Mouse (Mus musculus) cerebellum, adult 18-20 months (tissue): ENCODE measurements at regions not wholly inside any gene's neighbourhood (a gene's known extent, or its start where the extent isn't known, plus 50 kb on each side); places are given as distances from the start of the nearest gene placed in this dataset.
"Not testable (repeated sequence)": the region's sequence is repeated elsewhere in the genome, so short reads cannot be mapped to it uniquely, and the experiment has no call there.

Source experiments
- DNase-seq, 2 experiments: peaks; one replicate each; pipeline ENCODE4 v3.0.0; 2021

GRCm38 (mm10) chr12:10445738-10446137, 55.2 kb downstream of the Rdh14 start:
- no peak for DNase-seq

DNA sequence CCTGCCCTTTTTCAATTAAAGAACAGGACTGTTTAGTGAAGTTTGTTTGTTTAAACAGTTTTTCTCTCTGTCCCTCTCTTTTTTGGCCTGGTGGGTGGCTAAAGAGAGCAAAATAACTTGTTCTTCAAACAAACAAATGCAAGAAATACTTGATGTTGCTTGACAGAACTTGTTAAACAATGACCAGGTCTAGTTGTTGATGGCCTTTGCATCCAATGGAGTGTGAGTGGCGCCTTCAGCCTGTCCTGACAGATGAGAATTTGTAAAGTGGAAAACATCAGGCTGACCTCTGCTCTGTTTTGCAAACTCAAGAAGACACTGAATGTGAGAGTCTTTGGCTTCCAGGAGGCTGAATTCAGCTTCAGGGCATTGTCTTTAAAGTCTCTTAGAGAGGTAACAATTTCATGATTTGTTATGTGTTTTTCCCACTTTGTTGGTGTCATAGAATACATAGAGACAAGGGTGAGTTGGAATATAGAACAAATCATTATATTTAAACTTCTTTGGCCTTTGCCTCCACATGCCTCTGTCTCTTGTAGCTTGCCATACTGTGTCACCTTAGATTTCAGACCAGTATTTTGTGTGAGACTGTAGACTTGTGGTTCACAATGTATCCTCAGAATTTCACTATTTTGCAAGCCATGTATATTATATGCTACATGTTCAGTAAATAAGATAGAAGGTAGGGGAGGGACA, 67.5 kb downstream of the Rdh14 start:
- no peak for DNase-seq

- DNase-seq = no peak
Observed at GRCm38 (mm10) chr12:10461796-10462195, 71.2 kb downstream of the Rdh14 start.

GRCm38 (mm10) chr12:10462956-10463355, 72.4 kb downstream of the Rdh14 start:
- no peak for DNase-seq

DNA sequence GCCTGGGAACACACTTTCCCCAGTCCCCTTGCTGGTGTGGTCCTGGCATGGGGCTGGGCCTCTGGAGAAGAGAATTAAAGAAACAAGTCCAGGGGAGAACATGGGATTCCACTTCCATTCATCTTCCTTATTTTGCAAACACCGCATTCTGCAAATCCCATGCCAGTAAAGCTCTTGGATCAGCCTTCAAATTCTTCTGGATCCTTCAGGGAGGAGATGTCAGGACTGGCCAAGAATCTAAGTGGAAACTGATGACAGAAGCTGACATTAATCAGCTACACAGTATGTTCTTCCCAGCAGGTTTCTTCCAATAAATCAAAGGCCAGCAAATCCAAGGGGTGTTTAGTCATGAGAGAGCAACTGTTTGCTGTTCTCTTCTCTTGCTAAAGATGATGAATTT, 83.4 kb downstream of the Rdh14 start:
- DNase-seq = no peak

GRCm38 (mm10) chr12:10480781-10481180, 90.2 kb downstream of the Rdh14 start:
- DNase-seq = no peak

DNA sequence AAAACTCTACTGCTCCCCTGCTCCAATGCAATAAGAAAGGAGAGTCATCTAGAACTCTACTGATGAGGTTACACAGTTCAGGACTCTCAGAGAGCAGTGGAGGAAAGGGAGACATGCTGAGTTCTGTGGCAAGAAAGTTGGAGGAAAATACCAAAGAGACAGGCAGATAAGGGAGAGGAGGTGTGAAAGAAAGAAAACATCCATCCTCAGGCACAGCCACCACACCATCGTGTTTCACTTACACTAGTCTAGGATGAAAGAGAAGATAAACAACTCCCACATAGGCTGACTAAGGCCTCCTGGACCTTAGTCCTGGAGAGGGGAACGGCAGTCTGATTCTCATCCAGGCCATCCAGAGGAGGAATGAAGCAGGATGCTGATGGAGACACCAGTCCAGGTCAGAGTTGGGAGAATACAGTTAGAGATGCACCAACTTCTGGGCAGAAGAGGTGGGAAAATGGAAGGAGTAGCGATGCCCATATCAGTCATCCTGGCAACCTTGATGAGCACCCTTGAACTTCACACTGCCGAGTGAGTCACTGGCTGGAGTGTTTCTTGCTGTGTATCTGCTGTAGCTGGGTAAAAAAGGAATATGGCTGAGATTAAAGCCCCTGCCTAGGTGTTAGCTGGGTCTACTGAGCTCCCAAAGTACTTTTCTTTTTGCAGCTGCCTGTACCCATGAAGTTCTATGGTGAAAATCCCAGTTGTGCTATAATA, 91.9 kb downstream of the Rdh14 start:
- no peak for DNase-seq

DNA sequence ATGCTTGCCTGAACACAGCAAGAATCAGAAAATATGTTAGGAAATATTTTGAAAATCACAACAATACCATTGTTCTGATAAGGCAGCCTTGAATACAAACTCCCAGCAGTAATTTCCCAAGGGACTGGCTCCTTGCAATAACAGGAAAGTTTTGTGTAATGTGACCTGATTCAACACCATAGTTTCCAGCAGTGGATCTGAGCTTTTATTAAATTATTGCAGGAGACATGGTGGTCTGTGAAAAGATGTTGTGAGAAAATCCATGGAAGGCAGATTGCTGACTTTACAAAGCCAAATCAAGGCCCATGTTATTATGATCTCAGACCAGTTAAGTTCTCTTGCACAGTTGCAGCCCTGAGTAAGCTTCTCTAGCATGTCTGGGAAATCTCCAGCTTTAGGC, 116.1 kb downstream of the Rdh14 start:
- DNase-seq = no peak

GRCm38 (mm10) chr12:10513526-10513925, 123.0 kb downstream of the Rdh14 start:
- DNase-seq = no peak

DNA sequence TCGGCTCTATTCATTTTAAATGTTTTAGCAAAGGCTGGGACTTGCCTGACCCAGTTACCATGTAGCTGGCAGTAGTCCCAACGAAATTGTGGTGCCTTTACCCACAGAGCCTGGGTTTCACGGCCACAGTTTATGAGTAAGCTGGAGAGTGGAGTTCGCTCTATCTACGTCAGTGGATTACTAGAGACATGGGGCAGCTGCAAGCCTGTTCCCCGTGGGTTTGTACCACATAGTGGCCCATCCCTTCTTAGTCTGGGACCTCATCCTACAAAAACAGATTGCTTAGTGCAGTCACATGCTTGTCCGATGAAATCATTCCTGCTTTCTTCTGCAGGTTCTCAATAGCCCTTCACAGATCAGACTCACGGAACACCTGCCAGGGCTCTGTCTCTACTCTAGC, 123.7 kb downstream of the Rdh14 start:
- DNase-seq = no peak

- no peak for DNase-seq
Observed at GRCm38 (mm10) chr12:10524509-10525286, 134.1 kb downstream of the Rdh14 start.

DNA sequence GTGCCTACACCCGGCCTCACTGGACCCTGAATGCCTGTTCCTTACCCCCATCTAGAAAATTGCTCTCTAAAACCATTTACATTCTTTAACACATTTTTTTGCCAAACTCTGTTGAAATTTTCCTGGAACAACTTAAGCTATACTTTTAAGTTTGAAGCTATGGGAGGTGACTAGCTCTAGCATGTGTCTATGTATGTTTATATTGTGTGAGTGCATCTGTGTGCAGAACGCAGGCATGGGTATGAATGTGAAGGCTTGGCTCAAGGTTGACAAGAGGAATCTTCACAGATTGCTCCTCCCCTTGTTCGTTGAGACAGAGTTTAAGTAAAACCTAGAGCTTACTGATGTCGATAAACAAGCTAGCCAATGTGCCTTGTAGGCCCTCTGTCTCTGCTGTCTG, 135.4 kb downstream of the Rdh14 start:
- DNase-seq = no peak

DNA sequence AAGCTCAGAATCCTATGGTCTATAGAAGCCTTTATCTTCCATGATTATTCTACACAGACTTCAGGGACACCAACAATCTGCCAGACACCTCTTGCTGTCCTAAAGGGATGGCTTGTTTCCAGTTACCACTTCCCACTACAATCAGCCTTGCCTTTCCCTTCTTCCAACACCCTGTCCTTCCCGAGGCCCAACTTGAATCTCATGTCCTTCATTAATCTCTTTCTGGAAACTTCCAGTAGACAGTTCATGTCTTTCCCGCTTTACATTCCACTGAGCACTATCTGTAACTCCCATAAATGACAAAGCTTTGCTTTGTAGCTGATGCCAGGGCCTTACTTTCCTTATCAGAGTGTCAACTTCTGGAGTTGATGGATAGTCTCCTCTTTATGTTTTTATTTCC, 138.5 kb downstream of the Rdh14 start:
- DNase-seq = no peak

GRCm38 (mm10) chr12:10530996-10531395, 140.4 kb downstream of the Rdh14 start:
- DNase-seq = no peak

DNA sequence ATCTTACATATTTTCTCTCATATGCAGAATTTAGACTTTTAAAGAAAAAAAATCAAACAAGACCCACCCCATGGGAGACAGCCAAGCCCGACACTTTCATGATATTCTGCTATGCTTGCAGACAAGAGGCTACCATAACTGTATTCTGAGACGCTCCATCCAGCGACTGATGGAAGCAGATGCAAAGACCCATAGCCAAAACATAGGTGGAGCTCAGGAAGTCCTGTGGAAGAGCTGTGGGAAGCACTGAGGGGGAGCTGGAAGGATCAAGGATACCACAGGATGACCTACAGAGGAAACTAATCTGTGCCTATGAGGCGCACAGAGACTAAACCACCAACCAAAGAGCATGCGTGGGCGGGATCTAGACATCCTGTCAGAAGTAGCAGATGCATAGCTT, 143.4 kb downstream of the Rdh14 start:
- no peak for DNase-seq

GRCm38 (mm10) chr12:10536239-10536638, 145.7 kb downstream of the Rdh14 start:
- no peak for DNase-seq

DNA sequence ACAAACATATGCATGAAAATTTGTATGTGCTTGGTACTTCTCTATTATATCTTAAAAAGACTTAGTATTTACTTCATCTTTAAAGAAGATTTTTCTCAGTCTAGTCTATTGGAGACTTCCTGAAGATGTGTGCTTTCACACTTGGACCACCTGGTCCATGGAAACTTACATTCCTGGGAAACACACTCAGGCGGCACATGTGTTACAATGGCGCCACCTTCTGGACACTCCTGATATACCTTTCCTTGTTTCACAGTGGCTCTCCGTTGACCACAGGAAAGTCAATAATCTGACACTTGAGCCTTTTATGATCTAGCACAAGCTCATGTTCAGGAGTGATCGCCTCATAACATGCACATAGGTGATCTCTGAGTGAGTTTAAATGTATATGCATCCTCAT, 146.5 kb downstream of the Rdh14 start:
- DNase-seq = peak; percentile 28 to 48

- no peak for DNase-seq
Observed at GRCm38 (mm10) chr12:10549481-10550201, 159.1 kb downstream of the Rdh14 start.

GRCm38 (mm10) chr12:10554701-10555100, 164.1 kb downstream of the Rdh14 start:
- not testable (repeated sequence) for DNase-seq

DNA sequence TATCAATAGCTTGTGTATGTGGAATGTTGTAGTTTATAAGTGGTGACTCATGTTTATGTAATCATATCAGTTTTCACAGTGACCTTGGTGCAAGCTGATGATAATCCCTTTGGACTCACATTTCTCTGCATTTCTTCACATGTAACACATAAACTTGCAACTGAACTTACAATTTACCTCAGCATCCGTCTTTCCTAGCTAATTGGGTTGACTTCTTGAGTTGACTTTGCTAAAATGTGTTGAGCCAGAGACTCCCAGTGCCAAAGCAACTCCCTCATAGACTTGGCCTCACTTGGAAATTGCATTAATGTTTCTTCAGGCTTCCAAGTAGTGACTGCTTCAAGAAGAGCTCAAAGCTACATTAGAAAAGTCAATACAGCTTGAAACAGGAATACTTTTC, 172.4 kb downstream of the Rdh14 start:
- no peak for DNase-seq

DNA sequence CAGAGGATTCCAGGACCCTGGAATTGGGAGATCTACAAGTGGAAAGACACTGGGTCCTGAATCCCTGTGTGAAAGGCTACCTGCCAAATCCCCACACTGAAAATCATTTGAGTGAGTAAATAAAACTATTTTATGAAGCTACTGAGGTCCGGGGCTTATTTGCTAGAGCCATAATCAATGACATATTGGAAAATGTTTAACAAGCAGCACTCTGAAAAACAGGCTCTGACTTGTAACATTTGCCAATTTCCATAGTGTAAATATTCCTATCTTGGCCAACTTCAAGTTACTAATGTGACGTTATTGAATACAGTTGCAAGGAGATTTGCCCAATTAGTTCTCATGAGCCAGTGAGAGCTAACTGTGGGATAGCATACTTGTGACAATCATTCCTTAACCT, 177.3 kb downstream of the Rdh14 start:
- no peak for DNase-seq

DNA sequence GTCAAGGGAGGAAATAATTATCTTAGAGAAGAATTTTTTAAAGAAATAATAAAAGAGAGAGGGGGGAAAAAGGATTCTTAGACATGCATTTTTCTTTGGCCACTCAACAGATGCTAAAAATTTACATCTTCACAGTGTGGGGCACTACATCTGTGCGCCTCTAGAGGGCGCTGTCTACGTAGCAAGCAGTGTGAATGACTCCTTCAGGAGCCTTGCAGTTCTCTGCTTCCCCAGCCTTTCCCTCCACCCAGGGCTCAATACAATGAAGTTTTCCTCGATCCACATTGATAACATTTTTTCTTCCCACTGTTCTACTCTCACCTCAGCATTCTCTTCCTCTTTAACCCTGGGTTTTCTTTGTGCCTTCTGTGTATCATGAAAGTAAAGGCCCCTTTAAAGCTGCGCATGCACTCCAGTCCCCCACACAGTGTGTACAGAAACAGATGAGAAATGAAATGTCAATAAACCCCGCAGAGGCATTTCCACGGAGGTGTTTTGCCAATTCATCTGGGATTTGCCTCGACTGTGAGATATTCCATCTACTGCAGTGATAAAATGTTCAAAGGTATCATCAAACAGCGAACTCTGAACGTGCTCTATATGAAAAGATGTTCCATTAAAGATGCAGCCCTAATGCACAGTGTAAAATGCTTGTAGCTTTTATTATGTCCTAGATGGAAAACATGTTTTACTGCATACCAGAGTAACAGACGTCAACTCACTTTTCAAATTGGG, 181.2 kb downstream of the Rdh14 start:
- no peak for DNase-seq

GRCm38 (mm10) chr12:10572378-10572650, 181.7 kb downstream of the Rdh14 start:
- no peak for DNase-seq
